Mouse (Mus musculus) lung, postnatal 0 days (tissue): ENCODE measurements at regions not wholly inside any gene's neighbourhood (a gene's known extent, or its start where the extent isn't known, plus 50 kb on each side); places are given as distances from the start of the nearest gene placed in this dataset.
A peak's percentile ranks its signal among the peaks of the same experiment; 100 is the strongest.

Experiments
- ATAC-seq: fragments of 200-750 bp; cut with Nextera tagmentation; 2 replicates; pipeline ENCODE4 v1.8.0; 2017; ENCODE audit warnings: moderate library complexity
- DNase-seq: peaks from one replicate; pipeline ENCODE4 v3.0.0-alpha.2; 2016; ENCODE audit warnings: low spot score
- H3K27ac ChIP-seq: fragments of 300-500 bp; sonication (generic); 2 replicates; pipeline ENCODE4 v1.5.1; 2014; ENCODE audit warnings: antibody characterized with exemption, mild to moderate bottlenecking, low read length, mixed read lengths
- H3K27me3 ChIP-seq: fragments of 300-500 bp; sonication (generic); replicated peaks from 2 replicates; pipeline ENCODE4 v1.6.1; 2014; ENCODE audit warnings: low read length, mixed read lengths; ENCODE audit not compliant: insufficient read depth
- H3K36me3 ChIP-seq: fragments of 300-500 bp; sonication (generic); 2 replicates; pipeline ENCODE4 v1.6.1; 2014; ENCODE audit warnings: low read length, mixed read lengths; ENCODE audit not compliant: insufficient read depth
- H3K4me1 ChIP-seq: fragments of 300-500 bp; sonication (generic); 2 replicates; pipeline ENCODE4 v1.6.1; 2014; ENCODE audit warnings: antibody characterized with exemption, low read depth, low read length, mixed read lengths; ENCODE audit not compliant: insufficient read depth
- H3K4me2 ChIP-seq: fragments of 300-500 bp; sonication (generic); replicated peaks from 2 replicates; pipeline ENCODE4 v1.6.1; 2014; ENCODE audit warnings: low read depth, mild to moderate bottlenecking, low read length, moderate library complexity, mixed read lengths
- H3K4me3 ChIP-seq: fragments of 300-500 bp; sonication (generic); 2 replicates; pipeline ENCODE4 v1.5.1; 2014; ENCODE audit warnings: low read depth, low read length
- H3K9ac ChIP-seq: fragments of 300-500 bp; sonication (generic); replicated peaks from 2 replicates; pipeline ENCODE4 v1.6.1; 2014; ENCODE audit warnings: low read depth, mild to moderate bottlenecking
- H3K9me3 ChIP-seq: fragments of 300-500 bp; sonication (generic); 2 replicates; pipeline ENCODE4 v1.6.1; 2016; ENCODE audit warnings: low read length, mixed read lengths
- CTCF ChIP-seq: IDR thresholded peaks from 2 replicates; pipeline ENCODE4 v1.5.1; 2016; ENCODE audit warnings: antibody characterized with exemption, mild to moderate bottlenecking
- EP300 ChIP-seq: IDR thresholded peaks from 2 replicates; pipeline ENCODE4 v1.6.1; 2016; ENCODE audit warnings: antibody characterized with exemption, mild to moderate bottlenecking, control low read depth
- WGBS: fragments of 180-500 bp; shearing (Covaris S2); extraction: QIAGEN DNeasy Blood & Tissue Kit; methylation state at CpG from one replicate; pipeline ENCODE4 v1.1.7; 2014; 5-methylcytosine and 5-hydroxymethylcytosine counted together

DNA sequence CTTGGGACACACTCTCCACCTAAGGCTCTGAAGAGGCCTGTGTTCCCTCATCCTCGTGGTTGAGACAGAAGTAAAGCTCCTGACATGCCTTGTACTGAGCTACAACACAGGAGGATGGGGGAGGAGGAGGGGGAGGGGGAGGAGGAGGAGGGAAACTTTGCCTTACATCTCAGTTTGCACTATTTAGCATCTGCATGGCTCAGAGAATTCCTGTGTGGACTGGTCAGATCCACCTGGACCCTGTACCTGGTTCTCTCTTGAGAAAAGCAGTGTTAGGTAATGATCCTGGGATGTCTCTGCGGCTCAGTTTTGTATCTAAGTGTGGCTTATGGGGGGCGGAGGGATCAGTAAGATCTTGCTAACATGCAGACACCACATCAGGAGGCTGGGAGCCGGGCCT lies 102.2 kb upstream of the Sulf2 start:
- ATAC-seq, result no peak
- Histone ChIP-seq H3K36me3 (no peaks in the 10 kb centered on the region), H3K9ac (no peak overlapping the region), H3K27me3 (no peaks in the 10 kb centered on the region), H3K9me3 (no peaks in the 10 kb centered on the region), H3K27ac (no peak overlapping the region), H3K4me1 (peaks cover 7% of the 10 kb centered on the region; the same call in 1 of the 2 replicates), H3K4me2 (no peak overlapping the region), H3K4me3 (no peak overlapping the region)
- WGBS, result 55% methylated on average over 4 of the region's 4 CpGs
- no peak for DNase-seq
- no peak for TF ChIP-seq CTCF
- no peak for TF ChIP-seq EP300

DNA sequence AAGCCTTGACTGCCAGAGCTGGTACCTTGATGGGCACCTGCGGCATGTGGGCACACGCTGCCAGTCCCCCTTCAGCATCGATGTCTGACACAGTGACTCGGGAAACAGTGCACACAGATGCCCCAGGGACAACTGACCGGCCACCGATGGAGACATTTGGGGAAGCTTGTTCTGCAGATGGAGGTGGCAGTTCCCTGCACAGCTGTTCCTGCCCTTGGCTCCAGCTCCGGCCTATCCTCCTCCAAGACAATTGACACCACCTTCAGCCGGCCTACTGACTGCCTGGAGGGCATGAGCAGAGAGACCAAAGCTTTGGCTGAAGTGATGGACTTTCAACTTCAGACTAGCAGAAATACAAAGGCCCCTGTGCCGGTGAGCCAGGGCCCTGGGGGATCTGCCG lies 100.7 kb upstream of the Sulf2 start:
- no peak overlapping the region for H3K9ac ChIP-seq
- 94% methylated on average over 10 of the region's 10 CpGs for WGBS
- H3K36me3 ChIP-seq, result no peaks in the 10 kb centered on the region
- no peak for DNase-seq
- no peaks in the 10 kb centered on the region for H3K27me3 ChIP-seq
- ATAC-seq, result no peak
- TF ChIP-seq CTCF (no peak), EP300 (no peak)
- H3K9me3 ChIP-seq, result no peaks in the 10 kb centered on the region
- H3K4me1 ChIP-seq, result peaks cover 1% of the 10 kb centered on the region; the same call in 1 of the 2 replicates
- H3K4me3 ChIP-seq, result no peak overlapping the region
- H3K27ac ChIP-seq, result no peak overlapping the region
- no peak overlapping the region for H3K4me2 ChIP-seq

DNA sequence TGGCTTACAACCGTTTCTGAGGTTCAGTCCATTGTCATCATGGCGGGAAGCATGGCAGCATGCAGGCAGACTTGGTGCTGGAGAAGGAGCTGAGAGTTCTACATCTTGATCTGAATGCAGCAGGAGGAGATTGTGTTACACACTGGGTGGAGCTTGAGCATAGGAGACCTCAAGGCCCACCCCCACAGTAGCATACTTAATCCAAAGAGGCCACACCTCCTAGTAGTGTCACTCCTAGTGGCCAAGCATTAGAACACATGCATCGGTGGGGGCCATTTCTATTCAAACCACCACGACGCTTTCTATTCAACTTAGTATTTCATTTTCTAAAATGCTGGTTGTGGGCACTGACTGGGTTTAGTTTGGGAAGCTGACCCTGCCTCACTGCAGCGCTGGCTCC lies 99.1 kb upstream of the Sulf2 start:
- H3K4me1 ChIP-seq, result no peaks in the 10 kb centered on the region
- H3K27ac ChIP-seq, result no peak overlapping the region
- no peak overlapping the region for H3K4me2 ChIP-seq
- TF ChIP-seq EP300, result no peak
- no peak for TF ChIP-seq CTCF
- 86% methylated on average over 6 of the region's 6 CpGs for WGBS
- no peak for ATAC-seq
- no peaks in the 10 kb centered on the region for H3K36me3 ChIP-seq
- DNase-seq, result no peak
- H3K27me3 ChIP-seq, result no peaks in the 10 kb centered on the region
- no peaks in the 10 kb centered on the region for H3K9me3 ChIP-seq
- H3K9ac ChIP-seq, result no peak overlapping the region
- H3K4me3 ChIP-seq, result no peak overlapping the region

DNA sequence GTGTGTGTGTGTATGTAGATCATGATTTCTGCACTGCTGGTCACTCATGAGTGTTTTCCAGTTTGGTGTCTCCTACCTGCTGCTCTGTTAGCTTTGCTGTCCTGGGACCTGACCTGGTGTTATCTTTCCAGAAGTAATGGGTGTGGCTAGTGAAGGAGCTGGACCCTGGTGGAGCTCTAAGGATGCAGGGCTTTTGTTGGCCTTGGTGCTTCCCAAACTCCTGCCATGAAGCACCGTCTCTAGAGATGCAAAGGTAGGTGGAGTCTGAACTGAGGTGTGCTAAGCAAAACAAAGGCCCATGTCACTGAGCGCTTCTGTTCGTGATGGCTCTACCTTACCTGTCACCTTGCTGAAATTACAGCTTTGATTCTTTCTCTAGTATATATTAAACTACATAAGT lies 96.6 kb upstream of the Sulf2 start:
- no peak overlapping the region for H3K9ac ChIP-seq

DNA sequence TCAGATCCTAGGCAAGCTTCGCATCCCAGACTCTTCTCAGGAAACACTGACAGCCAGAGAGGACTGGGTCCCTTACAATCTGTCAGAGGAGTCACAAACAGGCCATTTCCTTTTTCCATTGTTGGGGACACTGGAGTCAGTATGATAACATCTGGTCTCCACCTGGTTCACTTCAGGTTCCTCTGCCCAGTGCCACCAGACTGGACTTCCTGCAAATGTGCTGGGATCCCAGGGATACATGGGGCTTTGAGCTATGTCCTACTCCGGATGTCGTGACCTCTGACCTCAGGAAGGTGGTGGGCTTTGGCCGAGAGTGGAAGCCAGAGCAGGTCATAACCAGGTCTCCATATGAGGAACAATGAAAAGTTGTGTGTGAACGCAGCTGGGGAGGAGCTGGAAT lies 96.0 kb upstream of the Sulf2 start:
- no peak overlapping the region for H3K27ac ChIP-seq
- no peaks in the 10 kb centered on the region for H3K27me3 ChIP-seq
- ATAC-seq (peak; percentile 76), DNase-seq (peak; percentile 35)
- H3K9me3 ChIP-seq, result no peaks in the 10 kb centered on the region
- H3K4me1 ChIP-seq, result no peaks in the 10 kb centered on the region
- TF ChIP-seq CTCF (no peak), EP300 (peak; percentile 66)
- no peak overlapping the region for H3K4me3 ChIP-seq
- WGBS, result 58% methylated on average over 5 of the region's 5 CpGs
- no peak overlapping the region for H3K9ac ChIP-seq
- no peak overlapping the region for H3K4me2 ChIP-seq
- no peaks in the 10 kb centered on the region for H3K36me3 ChIP-seq

More for the DNA sequence above, 96.6 kb upstream of the Sulf2 start:
- DNase-seq (no peak), ATAC-seq (no peak)
- Histone ChIP-seq H3K4me2 (no peak overlapping the region), H3K36me3 (no peaks in the 10 kb centered on the region), H3K27me3 (no peaks in the 10 kb centered on the region), H3K4me1 (no peaks in the 10 kb centered on the region), H3K9me3 (no peaks in the 10 kb centered on the region), H3K27ac (no peak overlapping the region), H3K4me3 (no peak overlapping the region)
- 82% methylated on average over 3 of the region's 3 CpGs for WGBS
- TF ChIP-seq CTCF (no peak), EP300 (no peak)

DNA sequence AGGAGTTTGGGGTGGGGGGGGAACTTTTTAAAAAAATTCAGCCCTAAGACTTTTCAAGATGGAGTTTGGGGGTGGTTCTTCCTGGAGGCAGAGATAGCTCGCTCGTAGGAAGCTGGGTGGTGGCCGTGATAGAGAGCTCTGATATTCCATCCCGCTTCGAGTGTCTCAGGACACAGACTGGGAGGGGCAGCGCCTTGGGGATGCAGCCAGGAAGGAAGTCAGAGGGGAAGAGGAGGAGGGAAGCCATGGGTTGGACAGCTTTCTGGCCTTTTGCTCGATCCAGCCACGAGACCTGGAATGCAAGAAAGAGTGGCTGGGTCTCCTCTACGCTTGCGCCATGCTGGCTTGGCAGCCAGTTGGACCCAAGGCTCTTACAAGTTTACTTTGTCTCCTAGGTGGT lies 95.1 kb upstream of the Sulf2 start:
- H3K4me3 ChIP-seq, result no peak overlapping the region
- DNase-seq, result peak; percentile 48
- no peaks in the 10 kb centered on the region for H3K36me3 ChIP-seq
- peak; percentile 78 for ATAC-seq
- 56% methylated on average over 10 of the region's 10 CpGs for WGBS
- H3K9ac ChIP-seq, result no peak overlapping the region
- no peaks in the 10 kb centered on the region for H3K4me1 ChIP-seq
- H3K27me3 ChIP-seq, result no peaks in the 10 kb centered on the region
- H3K27ac ChIP-seq, result peak overlapping the region; percentile 51; the same call in 1 of the 2 replicates
- no peak for TF ChIP-seq CTCF
- peak; percentile 62; the same call in 1 of the 2 replicates for TF ChIP-seq EP300
- no peaks in the 10 kb centered on the region for H3K9me3 ChIP-seq
- no peak overlapping the region for H3K4me2 ChIP-seq

DNA sequence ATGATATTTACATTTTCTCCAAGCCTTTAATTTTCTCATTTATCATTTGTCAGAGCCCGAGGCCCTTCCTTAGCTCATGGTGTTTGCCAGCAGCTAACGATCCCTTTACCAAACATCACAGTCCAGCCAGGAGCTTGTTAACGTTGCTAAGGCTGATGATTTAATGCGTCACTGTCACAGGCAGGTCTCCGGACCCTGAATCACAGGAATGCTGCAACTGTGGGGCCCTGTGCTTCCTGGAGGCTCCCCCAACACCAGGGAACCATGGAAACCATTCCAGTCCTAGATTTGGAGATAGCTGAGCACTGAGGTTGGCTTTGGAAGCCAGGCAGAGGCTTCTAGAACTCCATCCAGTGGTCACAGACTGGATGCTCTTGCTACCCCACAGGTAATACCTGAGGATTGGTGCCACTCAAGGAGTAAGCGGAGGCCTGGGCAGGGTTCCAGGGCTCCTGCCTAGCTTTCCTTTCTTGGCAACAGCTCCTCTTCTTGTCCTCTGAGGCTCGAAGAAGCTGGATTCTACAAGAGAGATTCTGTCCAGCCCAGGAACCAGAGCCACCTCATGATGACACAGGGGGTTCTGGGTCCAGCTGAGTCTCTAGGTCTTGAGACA lies 94.0 kb upstream of the Sulf2 start:
- no peaks in the 10 kb centered on the region for H3K9me3 ChIP-seq
- TF ChIP-seq EP300 (no peak), CTCF (no peak)
- ATAC-seq (no peak), DNase-seq (no peak)
- H3K27ac ChIP-seq, result no peak overlapping the region
- no peak overlapping the region for H3K4me2 ChIP-seq
- H3K4me3 ChIP-seq, result no peak overlapping the region
- 12% methylated on average over 7 of the region's 7 CpGs for WGBS
- no peaks in the 10 kb centered on the region for H3K27me3 ChIP-seq
- no peak overlapping the region for H3K9ac ChIP-seq
- no peaks in the 10 kb centered on the region for H3K4me1 ChIP-seq
- H3K36me3 ChIP-seq, result no peaks in the 10 kb centered on the region
